Mouse (Mus musculus): ENCODE measurements at regions not wholly inside any gene's neighbourhood (a gene's known extent, or its start where the extent isn't known, plus 50 kb on each side); places are given as distances from the start of the nearest gene placed in this dataset.

GRCm38 (mm10) chr15:88448272-88448671, 151.8 kb upstream of the Zdhhc25 start:
- intact Hi-C loops (cut with DNase I), result no loop called here
- H3K4me3 ChIP-seq, result no peak overlapping the region
- no peaks in the 10 kb centered on the region for H3K4me1 ChIP-seq (ENCODE audit: control insufficient read depth, insufficient read depth, low read length)
- H3K27ac ChIP-seq, result no peak overlapping the region
- DNase-seq, result no peak
- no peaks in the 10 kb centered on the region for H3K79me2 ChIP-seq (replicated peaks; ENCODE audit: control insufficient read depth, insufficient read depth, low read length)
- H3K36me3 ChIP-seq (ENCODE audit: control insufficient read depth, insufficient read depth, low read length), result no peaks in the 10 kb centered on the region
- whole genome bisulfite sequencing, result 64% methylated on average over 4 of the region's 4 CpGs
- no peaks in the 10 kb centered on the region for H3K27me3 ChIP-seq (ENCODE audit: control insufficient read depth, insufficient read depth, low read length)
- H3K9ac ChIP-seq (ENCODE audit: low read depth, low read length), result no peak overlapping the region
- TF ChIP-seq EP300 (IDR thresholded peaks at IDR 0.05; ENCODE audit: insufficient read depth, low read depth, low read length), result no peak
- TF ChIP-seq CTCF (IDR thresholded peaks at IDR 0.05), result no peak
- no peak for TF ChIP-seq POLR2A (IDR thresholded peaks at IDR 0.05; ENCODE audit: insufficient read depth, low read depth, low read length)

- intact Hi-C loops (cut with DNase I), result no loop called here
- Histone ChIP-seq H3K9ac (ENCODE audit: low read depth, low read length) (no peak overlapping the region), H3K79me2 (replicated peaks; ENCODE audit: control insufficient read depth, insufficient read depth, low read length) (no peaks in the 10 kb centered on the region), H3K4me1 (ENCODE audit: control insufficient read depth, insufficient read depth, low read length) (no peaks in the 10 kb centered on the region), H3K27ac (no peak overlapping the region), H3K36me3 (ENCODE audit: control insufficient read depth, insufficient read depth, low read length) (no peaks in the 10 kb centered on the region), H3K27me3 (ENCODE audit: control insufficient read depth, insufficient read depth, low read length) (no peaks in the 10 kb centered on the region), H3K4me3 (no peak overlapping the region)
- WGBS, result 85% methylated on average over 6 of the region's 6 CpGs
- no peak for DNase-seq
- TF ChIP-seq CTCF (IDR thresholded peaks at IDR 0.05), result no peak
- TF ChIP-seq EP300 (IDR thresholded peaks at IDR 0.05; ENCODE audit: insufficient read depth, low read depth, low read length), result no peak
- no peak for TF ChIP-seq POLR2A (IDR thresholded peaks at IDR 0.05; ENCODE audit: insufficient read depth, low read depth, low read length)
These were observed 148.9 kb upstream of the Zdhhc25 start for GRCm38 (mm10) chr15:88451241-88451640.

- H3K4me3 ChIP-seq, result no peak overlapping the region
- no peak overlapping the region for H3K27ac ChIP-seq
- WGBS, result 77% methylated on average over 12 of the region's 12 CpGs
- TF ChIP-seq EP300 (IDR thresholded peaks at IDR 0.05; ENCODE audit: insufficient read depth, low read depth, low read length) (no peak), CTCF (IDR thresholded peaks at IDR 0.05) (no peak), POLR2A (IDR thresholded peaks at IDR 0.05; ENCODE audit: insufficient read depth, low read depth, low read length) (no peak)
- no peaks in the 10 kb centered on the region for H3K36me3 ChIP-seq (ENCODE audit: control insufficient read depth, insufficient read depth, low read length)
- no peak for DNase-seq
- no peak overlapping the region for H3K9ac ChIP-seq (ENCODE audit: low read depth, low read length)
- H3K27me3 ChIP-seq (ENCODE audit: control insufficient read depth, insufficient read depth, low read length), result no peaks in the 10 kb centered on the region
- intact Hi-C loops (cut with DNase I), result no loop called here
- no peaks in the 10 kb centered on the region for H3K4me1 ChIP-seq (ENCODE audit: control insufficient read depth, insufficient read depth, low read length)
- no peaks in the 10 kb centered on the region for H3K79me2 ChIP-seq (replicated peaks; ENCODE audit: control insufficient read depth, insufficient read depth, low read length)
These were observed 132.0 kb upstream of the Zdhhc25 start for GRCm38 (mm10) chr15:88468107-88468506.

- no peak for DNase-seq
- Histone ChIP-seq H3K4me1 (ENCODE audit: control insufficient read depth, insufficient read depth, low read length) (no peaks in the 10 kb centered on the region), H3K27ac (no peak overlapping the region), H3K9ac (ENCODE audit: low read depth, low read length) (no peak overlapping the region), H3K4me3 (no peak overlapping the region), H3K27me3 (ENCODE audit: control insufficient read depth, insufficient read depth, low read length) (no peaks in the 10 kb centered on the region), H3K36me3 (ENCODE audit: control insufficient read depth, insufficient read depth, low read length) (no peaks in the 10 kb centered on the region), H3K79me2 (replicated peaks; ENCODE audit: control insufficient read depth, insufficient read depth, low read length) (no peaks in the 10 kb centered on the region)
- no peak for TF ChIP-seq POLR2A (IDR thresholded peaks at IDR 0.05; ENCODE audit: insufficient read depth, low read depth, low read length)
- peak; percentile 55 for TF ChIP-seq CTCF (IDR thresholded peaks at IDR 0.05)
- 32% methylated on average over 2 of the region's 2 CpGs for WGBS
- intact Hi-C loops (cut with DNase I), result no loop called here
These were observed 131.3 kb upstream of the Zdhhc25 start for GRCm38 (mm10) chr15:88468810-88469209.

GRCm38 (mm10) chr15:88469508-88470455, 130.3 kb upstream of the Zdhhc25 start:
- Histone ChIP-seq H3K4me3 (no peak overlapping the region), H3K9ac (ENCODE audit: low read depth, low read length) (no peak overlapping the region), H3K36me3 (ENCODE audit: control insufficient read depth, insufficient read depth, low read length) (no peaks in the 10 kb centered on the region), H3K27ac (no peak overlapping the region), H3K27me3 (ENCODE audit: control insufficient read depth, insufficient read depth, low read length) (no peaks in the 10 kb centered on the region), H3K4me1 (ENCODE audit: control insufficient read depth, insufficient read depth, low read length) (no peaks in the 10 kb centered on the region), H3K79me2 (replicated peaks; ENCODE audit: control insufficient read depth, insufficient read depth, low read length) (no peaks in the 10 kb centered on the region)
- no peak for DNase-seq
- intact Hi-C loops (cut with DNase I), result no loop called here
- WGBS, result 67% methylated on average over 15 of the region's 15 CpGs
- TF ChIP-seq EP300 (IDR thresholded peaks at IDR 0.05; ENCODE audit: insufficient read depth, low read depth, low read length) (no peak), CTCF (IDR thresholded peaks at IDR 0.05) (no peak), POLR2A (IDR thresholded peaks at IDR 0.05; ENCODE audit: insufficient read depth, low read depth, low read length) (no peak)

- TF ChIP-seq POLR2A (IDR thresholded peaks at IDR 0.05; ENCODE audit: insufficient read depth, low read depth, low read length) (no peak), EP300 (IDR thresholded peaks at IDR 0.05; ENCODE audit: insufficient read depth, low read depth, low read length) (no peak), CTCF (IDR thresholded peaks at IDR 0.05) (no peak)
- DNase-seq, result no peak
- intact Hi-C loops (cut with DNase I), result no loop called here
- H3K9ac ChIP-seq (ENCODE audit: low read depth, low read length), result no peak overlapping the region
- H3K27ac ChIP-seq, result no peak overlapping the region
- H3K36me3 ChIP-seq (ENCODE audit: control insufficient read depth, insufficient read depth, low read length), result no peaks in the 10 kb centered on the region
- H3K27me3 ChIP-seq (ENCODE audit: control insufficient read depth, insufficient read depth, low read length), result no peaks in the 10 kb centered on the region
- 71% methylated on average over 18 of the region's 18 CpGs for WGBS
- H3K4me3 ChIP-seq, result no peak overlapping the region
- no peaks in the 10 kb centered on the region for H3K4me1 ChIP-seq (ENCODE audit: control insufficient read depth, insufficient read depth, low read length)
- no peaks in the 10 kb centered on the region for H3K79me2 ChIP-seq (replicated peaks; ENCODE audit: control insufficient read depth, insufficient read depth, low read length)
These were observed 127.6 kb upstream of the Zdhhc25 start for GRCm38 (mm10) chr15:88472351-88473100.

Measured in heart, adult 2 months (tissue).